Mouse (Mus musculus): Measurements from ENCODE around the gene Arhgap4. TPM values are rescaled to one million over a fixed set of nuclear protein-coding genes. Genes with fewer than 3 reads are reported as not detected.

Gene Arhgap4
- polyA plus RNA-seq, 1 experiment from 2014 or later, result 1.0 TPM

DNA sequence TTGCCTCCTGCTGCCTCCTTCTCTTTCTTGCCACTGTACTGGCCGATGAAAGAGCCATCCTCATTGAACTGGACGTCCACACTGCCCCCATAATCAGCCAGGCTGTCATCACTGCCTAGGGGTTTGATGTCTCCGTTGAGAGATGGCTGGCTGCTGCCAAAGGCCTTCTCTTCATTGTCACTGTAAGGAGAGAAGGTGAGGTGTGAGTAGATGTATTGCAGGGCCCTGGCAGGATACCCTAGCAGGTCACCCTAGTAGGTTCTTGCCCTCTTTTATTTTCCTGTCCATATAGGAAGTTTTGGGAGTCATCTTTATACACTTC, 66.6 kb downstream of the Arhgap4 start:
- ChIA-PET CTCF (interaction anchor here (0.7 kb wide), 1 partner anchor 40 kb away, joined by 3 read pairs; no protein-coding TSS in a partner anchor), POLR2A (no interaction called here)
- in situ Hi-C loops (cut with MboI; ENCODE audit: low pct_unique_long_range_greater_than_20kb), result no loop called here
- ATAC-seq (no peak), DNase-seq (ENCODE audit: low read depth, low spot score) (no peak)
- peaks cover 5% of the 10 kb centered on the region for H3K27me3 ChIP-seq
- TF ChIP-seq CTCF (IDR thresholded peaks at IDR 0.05), result no peak

- ChIA-PET POLR2A (no interaction called here), CTCF (no interaction called here)
- ATAC-seq (no peak), DNase-seq (ENCODE audit: low read depth, low spot score) (no peak)
- H3K27me3 ChIP-seq, result peaks cover 5% of the 10 kb centered on the region
- TF ChIP-seq CTCF (IDR thresholded peaks at IDR 0.05), result no peak
- in situ Hi-C loops (cut with MboI; ENCODE audit: low pct_unique_long_range_greater_than_20kb), result no loop called here
These were observed 67.2 kb downstream of the Arhgap4 start for GRCm38 (mm10) chrX:73854326-73855086.

Other genes with a start within 250 kb of the Arhgap4 start
- 192 TPM for gene Slc6a8, start 248.7 kb downstream of the Arhgap4 start, polyA plus RNA-seq (2021)
- gene Bcap31, start 205.7 kb downstream of the Arhgap4 start, polyA plus RNA-seq (2021), result 324 TPM
- gene Abcd1, start 205.3 kb downstream of the Arhgap4 start, polyA plus RNA-seq (2021), result 13.3 TPM
- gene Plxnb3, start 164.8 kb downstream of the Arhgap4 start, polyA plus RNA-seq (2021), result 0.06 TPM
- gene Srpk3, start 147.5 kb downstream of the Arhgap4 start, polyA plus RNA-seq (2021), result 4.0 TPM
- 275 TPM for gene Idh3g, start 135.0 kb downstream of the Arhgap4 start, polyA plus RNA-seq (2021)
- 194 TPM for gene Ssr4, start 134.8 kb downstream of the Arhgap4 start, polyA plus RNA-seq (2021)
- gene Pdzd4, start 96.9 kb downstream of the Arhgap4 start, polyA plus RNA-seq (2021), result 30.5 TPM
- gene Avpr2, start 29.8 kb downstream of the Arhgap4 start, polyA plus RNA-seq (2021), result 0.05 TPM
- 320 TPM for gene L1cam, start 25.8 kb downstream of the Arhgap4 start, polyA plus RNA-seq (2021)
- gene Naa10, start 74 bp upstream of the Arhgap4 start, polyA plus RNA-seq (2021), result 98.0 TPM
- gene Renbp, start 9.0 kb upstream of the Arhgap4 start, polyA plus RNA-seq (2021), result 166 TPM
- 81.1 TPM for gene Hcfc1, start 44.5 kb upstream of the Arhgap4 start, polyA plus RNA-seq (2021)
- 106 TPM for gene Irak1, start 102.0 kb upstream of the Arhgap4 start, polyA plus RNA-seq (2021)
- 0.24 TPM for gene Opn1mw, start 205.6 kb upstream of the Arhgap4 start, polyA plus RNA-seq (2021)
- 24.5 TPM for gene Mecp2, start 213.5 kb upstream of the Arhgap4 start, polyA plus RNA-seq (2021)
- gene Tex28, start 246.0 kb upstream of the Arhgap4 start, polyA plus RNA-seq (2021), result not detected